Mouse (Mus musculus) midbrain, embryonic 14.5 days (tissue): Measurements from ENCODE around the gene Iffo1. TPM values are rescaled to one million over a fixed set of nuclear protein-coding genes. Genes with fewer than 3 reads are reported as not detected.

Source experiments
- ATAC-seq: fragments of 200-750 bp; cut with Nextera tagmentation; 2 replicates; pipeline ENCODE4 v1.8.0; 2017; ENCODE audit warnings: moderate number of reproducible peaks, moderate library complexity; ENCODE audit not compliant: low FRiP score, low TSS enrichment
- DNase-seq: peaks from one replicate; pipeline ENCODE4 v3.0.0-alpha.2; 2015
- H3K27ac ChIP-seq: fragments of 300-500 bp; sonication (generic); replicated peaks from 2 replicates; pipeline ENCODE4 v1.5.1; 2014; ENCODE audit warnings: mild to moderate bottlenecking, low read depth, low read length, moderate library complexity
- H3K27me3 ChIP-seq: fragments of 300-500 bp; sonication (generic); 2 replicates; pipeline ENCODE4 v1.6.1; 2014; ENCODE audit warnings: low read length, control low read depth, mixed read lengths; ENCODE audit not compliant: control insufficient read depth, insufficient read depth
- H3K36me3 ChIP-seq: fragments of 300-500 bp; sonication (generic); 2 replicates; pipeline ENCODE4 v1.6.1; 2014; ENCODE audit warnings: low read length, control low read depth; ENCODE audit not compliant: control insufficient read depth, insufficient read depth
- H3K4me1 ChIP-seq: fragments of 300-500 bp; sonication (generic); 2 replicates; pipeline ENCODE4 v1.6.1; 2014; ENCODE audit warnings: mild to moderate bottlenecking, antibody characterized with exemption, low read length, control low read depth; ENCODE audit not compliant: control insufficient read depth, insufficient read depth
- H3K4me2 ChIP-seq: fragments of 300-500 bp; sonication (generic); 2 replicates; pipeline ENCODE4 v1.6.1; 2014; ENCODE audit warnings: mild to moderate bottlenecking, low read length, moderate library complexity
- H3K4me3 ChIP-seq: fragments of 300-500 bp; sonication (generic); replicated peaks from 2 replicates; pipeline ENCODE4 v1.5.1; 2014; ENCODE audit warnings: low read depth, low read length
- H3K9ac ChIP-seq: fragments of 300-500 bp; sonication (generic); replicated peaks from 2 replicates; pipeline ENCODE4 v1.6.1; 2014; ENCODE audit warnings: mild to moderate bottlenecking, low read length, moderate library complexity
- H3K9me3 ChIP-seq: fragments of 300-500 bp; sonication (generic); 2 replicates; pipeline ENCODE4 v1.6.1; 2016; ENCODE audit warnings: low read length, control low read depth, mixed read lengths; ENCODE audit not compliant: control insufficient read depth
- WGBS: fragments of 180-500 bp; shearing (Covaris S2); extraction: QIAGEN DNeasy Blood & Tissue Kit; methylation state at CpG from one replicate; pipeline ENCODE4 v1.1.7; 2014; 5-methylcytosine and 5-hydroxymethylcytosine counted together
- microRNA-seq: library from miRNA; unstranded; fragments of <30 nt; microRNA quantifications from one replicate; pipeline ENCODE4, GENCODE M21; 2016
- polyA plus RNA-seq: library from polyadenylated mRNA; unstranded; fragments of >200 nt; fragmentation: Nextera tagmentation; extraction: Ambion mirVana; gene quantifications from 2 replicates; pipeline ENCODE4 v1.2.1, GENCODE M21; 2014

The Iffo1 gene
- polyA plus RNA-seq, 1 experiment from 2014 or later, result 15.8 TPM

DNA sequence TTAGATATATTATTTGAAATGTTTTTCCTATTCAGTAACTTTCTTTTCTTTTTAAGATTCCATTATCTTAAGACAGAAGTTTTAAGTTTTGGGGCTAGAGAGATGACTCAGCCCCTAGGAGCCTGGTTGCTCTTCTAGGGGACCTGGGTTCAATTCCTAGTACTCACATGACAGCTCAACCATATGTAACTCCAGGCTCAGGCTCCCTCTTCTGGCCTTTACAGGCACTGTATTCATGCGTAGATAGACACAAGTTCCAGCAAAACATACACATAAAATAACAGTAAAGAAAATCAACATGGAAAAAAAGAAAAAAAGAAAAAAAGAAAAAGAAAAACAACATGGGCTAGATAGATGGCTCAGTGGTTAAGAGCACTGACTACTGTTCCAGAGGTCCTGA lies 65.4 kb downstream of the Iffo1 start:
- DNase-seq, result no peak
- H3K27me3 ChIP-seq, result peaks cover 4% of the 10 kb centered on the region; the same call in 1 of the 2 replicates
- H3K4me1 ChIP-seq, result no peaks in the 10 kb centered on the region
- H3K4me2 ChIP-seq, result no peak overlapping the region
- WGBS, result 85% methylated on average over 1 of the region's 1 CpGs
- H3K9ac ChIP-seq, result no peak overlapping the region
- ATAC-seq, result no peak
- no peaks in the 10 kb centered on the region for H3K36me3 ChIP-seq
- H3K27ac ChIP-seq, result no peak overlapping the region
- no peaks in the 10 kb centered on the region for H3K9me3 ChIP-seq
- H3K4me3 ChIP-seq, result no peak overlapping the region

Small RNA genes lying within 50 kb of the gene (microRNA-seq; reads per million reads assigned to microRNA genes)
- 0.59 reads per million for gene Mir3098
- gene Mir7045, result not detected

Other genes with a start within 250 kb of the Iffo1 start
- 3.3 and 3.5 TPM in 2 replicates for gene Lag3, start 233.5 kb upstream of the Iffo1 start, polyA plus RNA-seq
- gene Ptms, start 225.1 kb upstream of the Iffo1 start, polyA plus RNA-seq, result 749 and 823 TPM in 2 replicates
- 535 and 570 TPM in 2 replicates for gene Mlf2, start 213.9 kb upstream of the Iffo1 start, polyA plus RNA-seq
- gene Cops7a, start 179.7 kb upstream of the Iffo1 start, polyA plus RNA-seq, result 85.6 and 85.9 TPM in 2 replicates
- 43.2 and 57.1 TPM in 2 replicates for gene Pianp, start 148.5 kb upstream of the Iffo1 start, polyA plus RNA-seq
- 13.7 and 16.2 TPM in 2 replicates for gene Zfp384, start 136.1 kb upstream of the Iffo1 start, polyA plus RNA-seq
- gene Ing4, start 105.5 kb upstream of the Iffo1 start, polyA plus RNA-seq, result 132 and 144 TPM in 2 replicates
- 16.3 and 16.7 TPM in 2 replicates for gene Acrbp, start 95.6 kb upstream of the Iffo1 start, polyA plus RNA-seq
- gene Lpar5, start 77.3 kb upstream of the Iffo1 start, polyA plus RNA-seq, result 0.45 and 0.77 TPM in 2 replicates
- 70.7 and 90.6 TPM in 2 replicates for gene Chd4, start 49.3 kb upstream of the Iffo1 start, polyA plus RNA-seq
- gene Nop2, start 13.3 kb upstream of the Iffo1 start, polyA plus RNA-seq, result 42.7 and 46.3 TPM in 2 replicates
- 1,501 and 1,547 TPM in 2 replicates for gene Gapdh, start 21.2 kb downstream of the Iffo1 start, polyA plus RNA-seq
- gene Ncapd2, start 46.5 kb downstream of the Iffo1 start, polyA plus RNA-seq, result 40.6 and 50.3 TPM in 2 replicates
- 128 and 141 TPM in 2 replicates for gene Mrpl51, start 46.6 kb downstream of the Iffo1 start, polyA plus RNA-seq
- 5.5 and 10.6 TPM in 2 replicates for gene Vamp1, start 70.3 kb downstream of the Iffo1 start, polyA plus RNA-seq
- 3.0 and 3.3 TPM in 2 replicates for gene Tapbpl, start 86.6 kb downstream of the Iffo1 start, polyA plus RNA-seq
- 1.1 and 1.9 TPM in 2 replicates for gene Cd27, start 91.8 kb downstream of the Iffo1 start, polyA plus RNA-seq
- not detected in 2 replicates for gene Tuba3a, start 140.8 kb downstream of the Iffo1 start, polyA plus RNA-seq
- gene Ltbr, start 168.6 kb downstream of the Iffo1 start, polyA plus RNA-seq, result 10.2 and 13.9 TPM in 2 replicates
- 0.51 and 0.76 TPM in 2 replicates for gene Scnn1a, start 175.4 kb downstream of the Iffo1 start, polyA plus RNA-seq
- 6.8 and 13.4 TPM in 2 replicates for gene Tnfrsf1a, start 204.1 kb downstream of the Iffo1 start, polyA plus RNA-seq
- 0.08 TPM in 1 of 2 replicates, not detected in the other for gene Plekhg6, start 235.6 kb downstream of the Iffo1 start, polyA plus RNA-seq